Mouse (Mus musculus) limb, embryonic 10.5 days (tissue): Measurements from ENCODE around the gene Ryk. TPM values are rescaled to one million over a fixed set of nuclear protein-coding genes. Genes with fewer than 3 reads are reported as not detected.
"Not testable (repeated sequence)": the region's sequence is repeated elsewhere in the genome, so short reads cannot be mapped to it uniquely, and the experiment has no call there.

ENCODE experiments used
- DNase-seq: peaks from one replicate; pipeline ENCODE4 v3.0.0-alpha.2; 2017; ENCODE audit warnings: low spot score
- H3K27ac ChIP-seq: fragments of 300-500 bp; sonication (generic); 2 replicates; pipeline ENCODE4 v1.5.1; 2016; ENCODE audit warnings: mild to moderate bottlenecking
- H3K27me3 ChIP-seq: fragments of 300-500 bp; sonication (generic); 2 replicates; pipeline ENCODE4 v1.6.1; 2016; ENCODE audit warnings: low read depth, mild to moderate bottlenecking; ENCODE audit not compliant: poor library complexity, severe bottlenecking
- H3K36me3 ChIP-seq: fragments of 300-500 bp; sonication (generic); 2 replicates; pipeline ENCODE4 v1.6.1; 2016; ENCODE audit warnings: mild to moderate bottlenecking, moderate library complexity
- H3K4me1 ChIP-seq: fragments of 300-500 bp; sonication (generic); 2 replicates; pipeline ENCODE4 v1.6.1; 2016
- H3K4me3 ChIP-seq: fragments of 300-500 bp; sonication (generic); 2 replicates; pipeline ENCODE4 v1.5.1; 2016; ENCODE audit warnings: mild to moderate bottlenecking, moderate library complexity
- H3K9me3 ChIP-seq: fragments of 300-500 bp; sonication (generic); replicated peaks from 2 replicates; pipeline ENCODE4 v1.6.1; 2016; ENCODE audit warnings: mild to moderate bottlenecking
- WGBS: fragments of 180-500 bp; shearing (Covaris S2); methylation state at CpG from one replicate; pipeline ENCODE4 v1.1.7; 2016; 5-methylcytosine and 5-hydroxymethylcytosine counted together
- polyA plus RNA-seq: library from polyadenylated mRNA; unstranded; fragments of >200 nt; fragmentation: Nextera tagmentation; extraction: Ambion mirVana; gene quantifications from 2 replicates; pipeline ENCODE4 v1.2.1, GENCODE M21; 2016

Ryk gene
- polyA plus RNA-seq, 1 experiment from 2014 or later = 18.6 TPM

DNA sequence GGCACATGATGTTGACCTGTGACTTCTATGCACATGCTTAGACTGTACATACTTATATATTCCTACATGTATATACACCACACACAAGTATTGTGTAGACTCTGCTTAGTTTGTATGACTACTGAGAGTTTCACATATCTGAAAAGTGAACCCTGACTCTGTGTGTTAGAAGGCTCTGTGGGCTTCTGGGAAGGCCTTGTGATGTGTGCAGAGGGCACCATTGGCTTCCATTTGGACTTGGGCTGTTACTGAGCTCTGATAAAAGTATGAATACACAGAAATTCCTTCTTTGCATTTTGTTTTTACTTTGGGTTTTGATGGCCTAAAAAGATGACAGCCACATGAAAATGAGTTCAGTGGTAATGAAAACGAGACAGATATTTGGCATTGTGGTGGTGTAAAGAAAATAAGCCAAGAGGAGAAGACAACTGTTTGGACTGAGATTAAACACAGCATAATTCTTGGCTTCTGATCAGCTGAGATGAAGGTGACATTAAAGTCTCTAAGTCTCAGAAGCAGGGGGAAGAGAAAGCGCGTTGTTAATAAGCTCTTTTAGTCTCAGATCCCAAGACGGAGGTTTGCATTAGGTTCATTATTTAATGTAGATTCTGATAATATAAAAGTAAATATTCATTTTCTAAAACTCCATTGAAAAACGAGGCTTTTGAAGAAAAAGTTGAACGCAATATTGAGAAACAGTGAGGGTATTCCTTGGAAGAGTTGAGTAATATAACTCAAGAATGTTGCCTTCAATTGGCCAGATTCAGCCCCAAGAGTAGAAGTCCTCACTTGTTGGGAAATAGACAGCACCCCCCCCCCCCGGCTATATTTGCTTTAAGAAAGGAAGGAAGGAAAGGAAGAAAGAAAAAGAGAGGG lies 58.0 kb downstream of the Ryk start:
- no peaks in the 10 kb centered on the region for H3K9me3 ChIP-seq
- H3K27ac ChIP-seq = no peak overlapping the region
- H3K4me1 ChIP-seq = no peaks in the 10 kb centered on the region
- H3K36me3 ChIP-seq = peaks cover 83% of the 10 kb centered on the region
- H3K4me3 ChIP-seq = no peak overlapping the region
- no peak for DNase-seq
- 91% methylated on average over 7 of the region's 7 CpGs for WGBS
- no peaks in the 10 kb centered on the region for H3K27me3 ChIP-seq

DNA sequence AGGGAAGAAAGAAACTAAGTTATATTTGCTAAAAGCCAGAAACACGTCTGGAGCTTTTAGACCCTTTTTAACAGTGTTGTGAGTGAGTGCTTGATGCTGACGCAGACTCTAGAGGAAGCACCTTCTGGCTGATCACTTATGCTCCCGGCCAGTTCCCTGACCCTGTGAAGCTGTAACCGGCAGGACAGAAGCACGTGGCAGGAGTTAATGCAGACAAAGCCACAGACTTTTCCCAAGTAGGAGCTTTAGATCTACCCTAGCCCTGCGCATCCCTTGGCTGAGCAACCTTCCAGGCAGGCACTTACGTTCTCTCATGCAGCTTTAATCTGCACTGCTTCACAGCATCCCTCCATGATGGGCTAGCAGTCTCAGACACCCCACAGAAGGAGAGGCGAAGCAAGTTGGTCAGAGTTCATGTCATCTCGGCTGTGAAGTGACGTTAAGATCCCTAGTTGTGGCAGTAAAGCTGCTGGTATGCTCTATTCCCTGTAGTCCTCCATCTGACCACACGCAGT lies 58.7 kb downstream of the Ryk start:
- H3K27ac ChIP-seq = no peak overlapping the region
- no peak for DNase-seq
- peaks cover 83% of the 10 kb centered on the region for H3K36me3 ChIP-seq
- no peaks in the 10 kb centered on the region for H3K9me3 ChIP-seq
- 89% methylated on average over 11 of the region's 11 CpGs for WGBS
- H3K4me3 ChIP-seq = no peak overlapping the region
- no peaks in the 10 kb centered on the region for H3K4me1 ChIP-seq
- no peaks in the 10 kb centered on the region for H3K27me3 ChIP-seq

DNA sequence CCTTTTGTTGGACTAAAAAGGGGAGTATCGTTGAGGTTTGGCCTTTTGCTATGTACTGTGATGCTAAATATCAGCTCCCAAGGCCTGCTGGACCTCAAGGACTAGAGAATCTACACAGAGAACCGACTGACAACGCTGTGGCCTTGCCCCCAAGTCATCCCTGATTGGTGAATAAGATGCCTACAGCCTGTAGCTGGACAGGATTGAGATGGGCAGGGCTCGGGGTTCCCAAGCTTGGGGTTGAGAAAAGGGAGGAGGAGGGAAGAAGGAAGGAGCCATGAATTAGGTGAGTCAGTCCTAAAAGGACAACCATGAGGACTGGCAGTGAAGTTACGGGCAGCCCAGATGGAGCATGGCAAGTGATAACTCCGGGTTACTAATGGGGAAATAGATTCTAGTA lies 65.2 kb downstream of the Ryk start:
- Histone ChIP-seq H3K4me1 (no peaks in the 10 kb centered on the region), H3K36me3 (peaks cover 85% of the 10 kb centered on the region), H3K4me3 (no peak overlapping the region), H3K27me3 (no peaks in the 10 kb centered on the region), H3K27ac (no peak overlapping the region), H3K9me3 (no peaks in the 10 kb centered on the region)
- WGBS = 91% methylated on average over 6 of the region's 6 CpGs
- DNase-seq = no peak

DNA sequence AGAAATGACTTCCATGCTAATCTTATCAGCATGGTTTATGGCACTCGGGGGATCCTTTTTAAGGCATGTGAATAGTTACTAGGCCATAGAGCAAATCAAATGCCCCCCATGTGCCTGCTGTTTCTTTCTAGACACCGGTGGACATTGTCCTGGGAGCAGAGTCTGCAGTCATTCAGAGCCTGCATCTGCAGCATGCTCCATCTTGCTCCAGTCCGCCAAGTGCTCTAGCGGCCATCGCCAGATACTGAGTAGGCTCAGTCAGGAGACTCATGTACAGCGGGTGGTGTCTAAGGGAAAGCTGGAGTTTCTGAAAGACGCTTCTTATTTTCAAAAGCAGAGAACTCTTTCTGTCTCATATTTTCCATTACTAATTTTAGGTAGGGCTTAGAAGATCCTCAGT lies 67.6 kb downstream of the Ryk start:
- Histone ChIP-seq H3K27ac (no peak overlapping the region), H3K9me3 (no peaks in the 10 kb centered on the region), H3K36me3 (peaks cover 89% of the 10 kb centered on the region), H3K27me3 (no peaks in the 10 kb centered on the region), H3K4me3 (no peak overlapping the region), H3K4me1 (no peaks in the 10 kb centered on the region)
- 96% methylated on average over 7 of the region's 7 CpGs for WGBS
- no peak for DNase-seq

DNA sequence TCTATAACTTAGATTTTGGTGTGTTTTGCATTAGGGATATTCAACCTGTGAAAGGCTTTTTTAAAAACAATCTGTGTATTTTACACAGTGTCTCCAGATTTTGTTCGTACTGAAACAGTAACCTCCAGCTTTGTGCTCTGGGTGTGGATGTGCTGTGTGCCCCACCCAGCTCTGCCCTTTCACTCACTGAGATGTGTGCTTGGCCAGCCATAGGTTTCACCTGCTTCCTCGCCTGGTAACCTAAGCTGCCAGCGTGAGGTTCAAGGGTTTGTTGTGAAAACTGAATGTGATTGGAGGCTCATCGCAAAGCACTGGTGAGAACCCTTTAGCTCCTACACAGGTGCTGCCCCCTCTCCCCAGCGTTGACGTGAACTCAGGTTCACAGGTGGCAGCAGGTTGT lies 70.2 kb downstream of the Ryk start:
- no peak for DNase-seq
- no peaks in the 10 kb centered on the region for H3K27me3 ChIP-seq
- no peak overlapping the region for H3K4me3 ChIP-seq
- peaks cover 88% of the 10 kb centered on the region for H3K36me3 ChIP-seq
- H3K4me1 ChIP-seq = no peaks in the 10 kb centered on the region
- H3K27ac ChIP-seq = no peak overlapping the region
- 90% methylated on average over 6 of the region's 6 CpGs for WGBS
- no peaks in the 10 kb centered on the region for H3K9me3 ChIP-seq

DNA sequence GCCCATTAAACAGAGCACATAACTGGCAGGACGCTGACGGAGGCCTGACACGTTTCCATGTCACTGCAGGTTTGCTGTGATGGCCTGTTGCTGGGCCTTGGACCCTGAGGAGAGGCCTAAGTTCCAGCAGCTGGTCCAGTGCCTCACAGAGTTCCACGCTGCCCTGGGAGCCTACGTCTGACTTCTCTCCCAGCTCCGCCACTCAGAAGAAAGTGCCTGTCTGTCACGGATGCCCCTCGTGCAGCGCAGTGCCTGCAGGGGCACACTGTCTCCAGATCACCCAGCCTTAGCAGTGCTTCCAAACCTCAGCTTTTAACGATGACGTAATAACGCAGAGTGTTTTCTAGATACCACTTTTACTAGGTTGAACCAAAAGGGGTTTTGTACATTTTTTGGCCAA lies 72.1 kb downstream of the Ryk start:
- H3K4me3 ChIP-seq = no peak overlapping the region
- H3K27ac ChIP-seq = no peak overlapping the region
- 92% methylated on average over 12 of the region's 12 CpGs for WGBS
- H3K27me3 ChIP-seq = no peaks in the 10 kb centered on the region
- peaks cover 92% of the 10 kb centered on the region for H3K36me3 ChIP-seq
- no peaks in the 10 kb centered on the region for H3K4me1 ChIP-seq
- H3K9me3 ChIP-seq = no peaks in the 10 kb centered on the region
- DNase-seq = no peak

DNA sequence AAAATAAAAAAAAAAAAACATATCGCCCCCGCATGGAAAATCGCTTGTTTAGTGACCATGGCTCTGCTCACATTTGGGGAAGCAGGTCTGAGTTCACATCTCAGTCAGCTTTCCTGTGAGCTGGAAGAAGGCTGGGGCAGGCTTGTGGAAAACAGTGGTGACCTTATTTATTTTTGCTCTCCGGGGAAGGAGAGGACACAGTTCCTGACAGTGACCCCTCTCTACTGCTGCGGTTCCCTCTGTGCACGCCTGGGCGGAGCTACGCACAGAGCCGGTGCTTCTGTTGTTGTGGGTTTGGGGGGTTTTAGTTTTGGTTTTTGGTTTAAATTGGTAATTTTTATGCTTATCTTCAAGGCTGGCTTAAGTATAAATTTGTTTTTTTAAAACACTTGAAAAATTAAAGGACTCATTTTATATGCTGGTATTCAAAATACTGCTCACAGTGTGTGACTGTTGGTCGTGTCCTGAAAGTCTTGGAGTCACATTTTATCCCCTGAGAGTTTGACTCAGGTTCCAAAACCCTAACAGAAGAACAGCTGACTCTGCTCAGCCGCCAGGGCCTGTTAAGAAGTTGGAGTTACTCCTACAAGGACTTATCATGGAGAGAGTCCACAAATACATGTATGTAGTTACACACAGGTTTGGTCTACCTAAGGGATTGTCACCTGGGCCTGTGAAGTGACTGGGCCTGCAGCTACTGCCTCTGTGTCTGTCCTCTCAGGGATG lies 73.0 kb downstream of the Ryk start:
- H3K27me3 ChIP-seq = no peaks in the 10 kb centered on the region
- H3K4me1 ChIP-seq = no peaks in the 10 kb centered on the region
- no peaks in the 10 kb centered on the region for H3K9me3 ChIP-seq
- H3K27ac ChIP-seq = no peak overlapping the region
- peaks cover 92% of the 10 kb centered on the region for H3K36me3 ChIP-seq
- no peak overlapping the region for H3K4me3 ChIP-seq
- WGBS = 92% methylated on average over 11 of the region's 11 CpGs
- no peak for DNase-seq

DNA sequence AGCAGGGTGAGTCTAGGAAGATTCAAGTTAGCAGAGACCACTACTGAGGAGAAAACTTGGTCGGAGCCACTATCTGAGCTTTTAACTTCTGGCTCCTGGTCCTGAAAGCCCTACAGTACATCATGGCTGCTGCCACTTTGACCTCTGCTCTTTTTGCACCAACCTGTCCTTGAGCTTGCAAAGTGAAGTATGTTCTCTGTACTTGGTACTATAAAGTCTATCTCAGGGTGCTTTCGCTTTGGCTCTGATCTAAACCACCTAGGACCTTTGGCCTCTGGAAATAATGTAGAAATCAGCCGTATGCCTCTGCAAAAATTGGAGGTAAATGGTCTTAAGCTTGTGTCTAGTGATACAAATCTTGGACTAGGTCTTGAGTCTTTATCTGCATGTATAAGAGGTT lies 76.8 kb downstream of the Ryk start:
- no peak for DNase-seq
- Histone ChIP-seq H3K36me3 (peaks cover 68% of the 10 kb centered on the region), H3K27me3 (no peaks in the 10 kb centered on the region), H3K9me3 (no peaks in the 10 kb centered on the region), H3K27ac (no peak overlapping the region), H3K4me3 (no peak overlapping the region), H3K4me1 (no peaks in the 10 kb centered on the region)
- 95% methylated on average over 3 of the region's 3 CpGs for WGBS

DNA sequence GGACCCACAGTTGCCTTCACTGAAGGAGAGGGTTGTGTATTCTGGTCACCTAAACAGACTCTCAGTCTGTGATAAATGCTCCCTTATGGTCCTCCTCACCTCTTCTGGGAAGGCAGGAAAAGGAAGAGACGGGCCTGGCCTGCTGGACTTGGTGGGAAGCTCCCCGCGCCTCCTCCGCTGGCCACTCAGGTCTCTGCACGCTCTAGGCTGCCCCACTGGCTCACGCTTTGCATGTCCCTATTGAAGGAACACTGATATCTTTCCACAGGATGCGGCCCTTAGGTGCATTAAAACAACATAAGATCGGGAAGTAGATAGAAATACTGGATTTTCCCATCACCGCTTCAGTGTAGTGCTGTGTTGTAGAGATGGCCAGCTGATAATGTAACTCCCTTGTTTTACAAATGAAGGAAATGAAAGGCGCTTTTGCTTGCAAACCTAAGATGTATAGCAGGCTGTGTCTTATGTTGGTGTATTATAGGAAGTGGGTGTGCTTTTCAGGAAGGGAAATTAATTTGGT lies 77.9 kb downstream of the Ryk start:
- Histone ChIP-seq H3K4me3 (no peak overlapping the region), H3K36me3 (peaks cover 65% of the 10 kb centered on the region), H3K27me3 (no peaks in the 10 kb centered on the region), H3K4me1 (no peaks in the 10 kb centered on the region), H3K27ac (no peak overlapping the region), H3K9me3 (no peaks in the 10 kb centered on the region)
- WGBS = 95% methylated on average over 10 of the region's 10 CpGs
- no peak for DNase-seq

DNA sequence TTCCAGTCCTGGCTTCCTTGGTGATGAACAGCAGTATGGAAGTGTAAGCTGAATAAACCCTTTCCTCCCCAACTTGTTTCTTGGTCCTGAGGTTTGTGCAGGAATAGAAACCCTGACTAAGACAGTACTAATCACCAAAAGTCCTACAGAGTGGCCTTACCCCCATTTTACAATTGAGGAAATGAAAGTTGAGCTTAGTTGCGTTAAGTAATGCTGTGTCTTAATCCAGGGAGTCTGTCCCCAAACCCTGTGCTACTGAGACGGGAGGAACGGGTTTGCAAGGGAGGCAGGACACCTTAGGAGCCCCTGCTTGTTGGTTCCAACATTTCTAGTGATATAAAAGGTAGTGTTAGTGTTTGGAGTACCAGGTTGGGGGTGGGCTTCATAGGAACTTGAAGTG lies 78.9 kb downstream of the Ryk start:
- H3K36me3 ChIP-seq = peaks cover 55% of the 10 kb centered on the region
- not testable (repeated sequence) for H3K27ac ChIP-seq, DNase-seq, H3K4me3 ChIP-seq, H3K9me3 ChIP-seq, H3K27me3 ChIP-seq, H3K4me1 ChIP-seq
- WGBS = 94% methylated on average over 3 of the region's 3 CpGs

DNA sequence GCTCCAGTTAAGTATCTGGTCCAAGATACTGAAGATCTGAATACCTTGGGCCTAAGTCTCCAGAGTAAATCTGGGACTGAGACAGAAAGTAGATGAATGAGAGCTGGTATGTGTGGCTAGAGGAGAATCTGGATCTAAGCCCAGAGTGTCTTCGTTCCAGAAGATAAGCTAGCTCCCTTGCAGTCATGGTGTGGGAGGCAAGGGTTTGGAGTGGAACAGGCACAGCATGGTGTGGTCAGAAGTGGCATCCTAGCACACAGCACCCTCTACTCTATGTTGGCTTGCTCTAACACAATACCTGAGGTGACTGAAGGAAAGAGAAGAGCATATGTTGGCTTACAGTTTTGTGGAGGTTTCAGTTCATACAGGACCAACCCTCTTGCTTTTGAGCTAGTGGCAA lies 79.9 kb downstream of the Ryk start:
- Histone ChIP-seq H3K4me1 (no peaks in the 10 kb centered on the region), H3K9me3 (no peaks in the 10 kb centered on the region), H3K27me3 (no peaks in the 10 kb centered on the region), H3K27ac (no peak overlapping the region), H3K4me3 (no peak overlapping the region), H3K36me3 (peaks cover 46% of the 10 kb centered on the region)
- DNase-seq = no peak
- 100% methylated on average over 1 of the region's 1 CpGs for WGBS

DNA sequence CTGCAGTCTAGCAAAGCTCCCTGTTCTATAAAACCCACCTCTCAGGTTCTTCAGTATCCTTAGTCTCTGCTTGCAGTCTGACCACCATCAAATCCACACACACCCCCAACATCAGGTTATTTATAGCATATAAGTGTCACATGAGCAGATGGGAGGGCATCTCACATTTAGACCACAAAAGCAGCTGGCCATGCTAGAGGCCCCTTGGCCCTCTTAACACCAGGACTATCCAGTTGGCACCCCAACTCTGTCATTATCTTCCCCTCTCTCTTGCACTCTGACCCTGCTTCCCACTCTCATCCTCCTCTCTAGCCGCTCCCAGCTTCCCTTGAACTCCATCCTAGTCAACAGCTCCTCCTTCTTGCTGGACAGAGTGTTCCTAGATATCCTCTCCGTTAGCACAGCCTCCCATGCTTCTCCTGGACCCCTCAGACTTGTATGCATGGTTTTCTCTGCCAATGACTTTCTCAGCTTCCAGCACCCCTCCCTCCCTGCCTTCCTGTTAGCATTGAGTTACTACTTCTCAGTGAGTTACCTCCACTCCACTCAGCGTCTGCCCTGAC lies 80.7 kb downstream of the Ryk start:
- H3K4me1 ChIP-seq = no peaks in the 10 kb centered on the region
- H3K27me3 ChIP-seq = no peaks in the 10 kb centered on the region
- H3K9me3 ChIP-seq = no peaks in the 10 kb centered on the region
- WGBS = 79% methylated on average over 3 of the region's 3 CpGs
- peaks cover 38% of the 10 kb centered on the region for H3K36me3 ChIP-seq
- no peak overlapping the region for H3K4me3 ChIP-seq
- DNase-seq = no peak
- H3K27ac ChIP-seq = no peak overlapping the region

DNA sequence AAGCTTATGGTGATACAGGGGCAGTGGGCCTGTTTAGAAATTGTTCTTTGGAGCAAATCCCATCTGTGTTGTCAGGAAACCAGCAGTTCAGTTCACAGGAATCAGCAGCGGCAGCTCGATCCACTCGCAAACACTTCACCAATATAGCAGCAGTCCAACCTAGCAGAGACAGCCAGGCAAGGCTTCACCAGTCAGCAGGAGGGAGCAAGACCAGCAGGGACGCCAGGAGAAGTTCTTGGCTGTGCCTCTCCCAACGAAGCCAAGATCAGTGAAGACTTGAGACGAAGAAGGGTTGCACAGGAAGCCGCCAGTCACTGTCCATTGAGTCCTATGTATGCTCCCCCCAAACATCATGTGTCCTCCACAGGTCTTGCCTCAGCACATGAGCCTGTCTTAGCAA lies 81.4 kb downstream of the Ryk start:
- Histone ChIP-seq H3K27me3 (no peaks in the 10 kb centered on the region), H3K36me3 (peaks cover 31% of the 10 kb centered on the region), H3K9me3 (no peaks in the 10 kb centered on the region), H3K27ac (no peak overlapping the region), H3K4me3 (no peak overlapping the region), H3K4me1 (no peaks in the 10 kb centered on the region)
- WGBS = 95% methylated on average over 7 of the region's 7 CpGs
- DNase-seq = no peak
